Mouse (Mus musculus) ES-E14 (cell line): ENCODE results near the gene Gprc5d. TPM values are rescaled to one million over a fixed set of nuclear protein-coding genes. Genes with fewer than 3 reads are reported as not detected.

ENCODE experiments used
- DNase-seq: peaks from one replicate; pipeline ENCODE4 v3.0.0-alpha.2; 2013; ENCODE audit warnings: low read depth, low spot score
- H3K27ac ChIP-seq: 2 replicates; pipeline ENCODE4 v1.5.1; 2012; ENCODE audit warnings: low read depth, mild to moderate bottlenecking, low read length, moderate library complexity, mixed read lengths; ENCODE audit not compliant: poor library complexity, insufficient read depth, severe bottlenecking
- H3K36me3 ChIP-seq: 2 replicates; pipeline ENCODE4 v1.6.1; 2012; ENCODE audit warnings: mild to moderate bottlenecking, low read length, moderate library complexity, mixed read lengths; ENCODE audit not compliant: control insufficient read depth, poor library complexity, insufficient read depth, severe bottlenecking
- H3K4me1 ChIP-seq, 2 experiments: fragments of 150-350 bp in 1 of 2; sonication (generic) in 1 of 2; 2 replicates each; pipeline ENCODE4 v1.6.1; 2012; ENCODE audit warnings: low read length in 2 of 2, mild to moderate bottlenecking in 1 of 2, mixed read lengths in 1 of 2; ENCODE audit not compliant: control insufficient read depth in 2 of 2, insufficient read depth in 2 of 2, poor library complexity in 1 of 2
- H3K4me3 ChIP-seq, 2 experiments: fragments of 150-350 bp in 1 of 2; sonication (generic) in 1 of 2; 2 replicates each; pipeline ENCODE4 v1.5.1; 2012; ENCODE audit warnings: low read length in 2 of 2, low read depth in 1 of 2, mild to moderate bottlenecking in 1 of 2, mixed read lengths in 1 of 2; ENCODE audit not compliant: insufficient read depth in 1 of 2, poor library complexity in 1 of 2, severe bottlenecking in 1 of 2
- H3K9ac ChIP-seq: 2 replicates; pipeline ENCODE4 v1.6.1; 2012; ENCODE audit warnings: low read depth, mild to moderate bottlenecking, low read length, mixed read lengths; ENCODE audit not compliant: poor library complexity, insufficient read depth, severe bottlenecking
- H3K9me3 ChIP-seq: fragments of 150-350 bp; sonication (generic); 2 replicates; pipeline ENCODE4 v1.6.1; 2012; ENCODE audit warnings: low read depth, mild to moderate bottlenecking, low read length; ENCODE audit not compliant: control insufficient read depth, insufficient read depth
- CHD2 ChIP-seq: IDR thresholded peaks from 2 replicates; pipeline ENCODE4 v1.6.1; 2014; ENCODE audit warnings: mild to moderate bottlenecking, low read depth, low read length, inconsistent platforms
- HCFC1 ChIP-seq: IDR thresholded peaks from 2 replicates; pipeline ENCODE4 v1.6.1; 2012; ENCODE audit warnings: low read length, inconsistent platforms, borderline replicate concordance; ENCODE audit not compliant: insufficient read depth
- MAFK ChIP-seq: IDR thresholded peaks from 2 replicates; pipeline ENCODE4 v1.6.1; 2014; ENCODE audit warnings: mild to moderate bottlenecking, low read depth, low read length, inconsistent platforms; ENCODE audit not compliant: insufficient read depth
- ZC3H11A ChIP-seq: IDR thresholded peaks from 2 replicates; pipeline ENCODE4 v1.6.1; 2012; ENCODE audit warnings: low read depth, mild to moderate bottlenecking, inconsistent platforms, low read length, borderline replicate concordance
- ZNF384 ChIP-seq: IDR thresholded peaks from 2 replicates; pipeline ENCODE4 v1.6.1; 2012; ENCODE audit warnings: low read depth, low read length, inconsistent platforms
- in situ Hi-C, 2 experiments: fragments of 600-800 bp; cut with MboI; formaldehyde crosslinking; loops; one replicate each; pipeline ENCODE4 v1.15.1; 2025; ENCODE audit warnings: low sequenced_read_pairs in 2 of 2, inconsistent platforms in 1 of 2; ENCODE audit not compliant: unreplicated experiment in 2 of 2
- total RNA-seq: library from RNA; depleted of rRNA; stranded (reverse); fragments of 300-350 nt; gene quantifications from 2 replicates; pipeline ENCODE4 v1.2.3, GENCODE M21; 2012; rRNA removed

Gene Gprc5d
- total RNA-seq, 1 experiment: not detected

- in situ Hi-C loops: no loop called here
- Histone ChIP-seq H3K9me3 (no peaks in the 10 kb centered on the region), H3K27ac (no peak overlapping the region), H3K4me1 (peaks cover 5% of the 10 kb centered on the region in 2 experiments; a peak in 3 of 4 replicates), H3K36me3 (no peaks in the 10 kb centered on the region), H3K4me3 (no peak overlapping the region), H3K9ac (no peak overlapping the region)
- DNase-seq: no peak
- TF ChIP-seq MAFK (no peak), HCFC1 (no peak), ZC3H11A (no peak), ZNF384 (no peak), CHD2 (no peak)
Observed at GRCm38 (mm10) chr6:135060728-135061127, 57.4 kb downstream of the Gprc5d start.

Other genes with a start within 250 kb of the Gprc5d start
- 34.7 and 36.3 TPM in 2 replicates for gene Gpr19, start 219.7 kb downstream of the Gprc5d start, total RNA-seq
- gene Cdkn1b, start 197.9 kb downstream of the Gprc5d start, total RNA-seq: 10.7 and 15.4 TPM in 2 replicates
- 0.16 and 0.22 TPM in 2 replicates for gene Apold1, start 136.6 kb downstream of the Gprc5d start, total RNA-seq
- 72.4 and 75.1 TPM in 2 replicates for gene Ddx47, start 106.7 kb downstream of the Gprc5d start, total RNA-seq
- gene Gprc5a, start 52.6 kb downstream of the Gprc5d start, total RNA-seq: 7.8 and 10.6 TPM in 2 replicates
- gene Fam234b, start 79.7 kb upstream of the Gprc5d start, total RNA-seq: 7.5 and 13.8 TPM in 2 replicates
- gene Hebp1, start 79.7 kb upstream of the Gprc5d start, total RNA-seq: 17.0 and 22.4 TPM in 2 replicates
- gene Gsg1, start 136.1 kb upstream of the Gprc5d start, total RNA-seq: 0.63 and 0.98 TPM in 2 replicates
- 0.31 TPM in 1 of 2 replicates, not detected in the other for gene Pbp2, start 192.1 kb upstream of the Gprc5d start, total RNA-seq
- gene Emp1, start 244.3 kb upstream of the Gprc5d start, total RNA-seq: 49.3 and 61.3 TPM in 2 replicates